Mouse (Mus musculus) G1E (cell line): ENCODE measurements around the gene Krt80. TPM values are rescaled to one million over a fixed set of nuclear protein-coding genes. Genes with fewer than 3 reads are reported as not detected.
"Not testable (repeated sequence)": the region's sequence is repeated elsewhere in the genome, so short reads cannot be mapped to it uniquely, and the experiment has no call there.

Experiments
- ATAC-seq: 2 replicates; pipeline ENCODE4 v1.8.0; 2016; ENCODE audit warnings: mild to moderate bottlenecking; ENCODE audit not compliant: insufficient number of reproducible peaks, poor library complexity, low FRiP score, severe bottlenecking; ENCODE audit errors: extremely low read depth
- DNase-seq: peaks from one replicate; pipeline ENCODE4 v3.0.0; 2012; ENCODE audit warnings: low spot score
- H3K27me3 ChIP-seq: 2 replicates; pipeline ENCODE4 v1.6.1; 2012; ENCODE audit warnings: mild to moderate bottlenecking, low read length, inconsistent platforms; ENCODE audit not compliant: insufficient read depth
- H3K36me3 ChIP-seq: replicated peaks from 2 replicates; pipeline ENCODE3; 2012; ENCODE audit warnings: mild to moderate bottlenecking, inconsistent platforms
- H3K4me1 ChIP-seq: 2 replicates; pipeline ENCODE4 v1.6.1; 2012; ENCODE audit warnings: low read depth, low read length, inconsistent platforms, mixed read lengths; ENCODE audit not compliant: insufficient read depth
- H3K4me3 ChIP-seq: 2 replicates; pipeline ENCODE4 v1.5.1; 2012; ENCODE audit warnings: low read depth, mild to moderate bottlenecking, inconsistent platforms, low read length, moderate library complexity, mixed read lengths
- H3K9me3 ChIP-seq: replicated peaks from 2 replicates; pipeline ENCODE4 v1.6.1; 2012; ENCODE audit warnings: inconsistent platforms
- CTCF ChIP-seq: IDR thresholded peaks from 2 replicates; pipeline ENCODE4 v1.5.1; 2012; ENCODE audit warnings: low read depth, low read length, inconsistent platforms, mixed read lengths
- GATA1 ChIP-seq: IDR thresholded peaks from 2 replicates; pipeline ENCODE4 v1.6.1; 2012; ENCODE audit warnings: borderline replicate concordance, low read length, inconsistent platforms, mixed read lengths
- GATA2 ChIP-seq: IDR thresholded peaks from 2 replicates; pipeline ENCODE4 v1.6.1; 2012; ENCODE audit warnings: low read depth, low read length, inconsistent platforms, borderline replicate concordance
- POLR2AphosphoS5 ChIP-seq: IDR thresholded peaks from 2 replicates; pipeline ENCODE4 v1.6.1; 2012; ENCODE audit warnings: low read depth, low read length, inconsistent platforms; ENCODE audit not compliant: insufficient replicate concordance
- TAL1 ChIP-seq: conservative IDR thresholded peaks from 2 replicates; pipeline ENCODE4 v1.6.1; 2012; ENCODE audit warnings: low read depth, low read length, inconsistent platforms, mixed read lengths
- polyA plus RNA-seq: library from polyadenylated mRNA; stranded (reverse); fragments of >175 nt; gene quantifications from 2 replicates; pipeline ENCODE4 v1.2.3, GENCODE M21; 2012
- total RNA-seq, 2 experiments: library from RNA; stranded (forward) in 1 of 2; stranded (reverse) in 1 of 2; fragments of 200-1000 nt in 1 of 2; fragments of >200 nt in 1 of 2; fragmentation: Nextera tagmentation in 1 of 2; gene quantifications; 2 replicates each; pipeline ENCODE4 v1.2.3; 2014 to 2017

Krt80 gene
- total and polyA plus RNA-seq, 3 experiments: 0.11 TPM; not detected in 2

- DNase-seq: no peak
Observed at GRCm38 (mm10) chr15:101328876-101329563, 40.9 kb downstream of the Krt80 start.

GRCm38 (mm10) chr15:101327282-101327681, 42.7 kb downstream of the Krt80 start:
- peak; percentile 10 for DNase-seq
- Histone ChIP-seq H3K9me3 (peaks cover 66% of the 10 kb centered on the region), H3K4me1 (peaks cover 6% of the 10 kb centered on the region), H3K27me3 (no peaks in the 10 kb centered on the region; the same call in 1 of the 2 replicates), H3K4me3 (no peak overlapping the region), H3K36me3 (no peaks in the 10 kb centered on the region)
- no peak for TF ChIP-seq GATA2
- TF ChIP-seq CTCF: peak; percentile 17; the same call in 1 of the 2 replicates
- no peak for ATAC-seq

More at GRCm38 (mm10) chr15:101328876-101329563, 40.9 kb downstream of the Krt80 start:
- TF ChIP-seq TAL1 (no peak), GATA2 (no peak), CTCF (no peak), GATA1 (no peak)
- no peak for ATAC-seq
- Histone ChIP-seq H3K36me3 (no peaks in the 10 kb centered on the region), H3K27me3 (peaks cover 4% of the 10 kb centered on the region; the same call in 1 of the 2 replicates), H3K4me3 (no peak overlapping the region), H3K9me3 (peaks cover 61% of the 10 kb centered on the region), H3K4me1 (no peaks in the 10 kb centered on the region; the same call in 1 of the 2 replicates)

DNA sequence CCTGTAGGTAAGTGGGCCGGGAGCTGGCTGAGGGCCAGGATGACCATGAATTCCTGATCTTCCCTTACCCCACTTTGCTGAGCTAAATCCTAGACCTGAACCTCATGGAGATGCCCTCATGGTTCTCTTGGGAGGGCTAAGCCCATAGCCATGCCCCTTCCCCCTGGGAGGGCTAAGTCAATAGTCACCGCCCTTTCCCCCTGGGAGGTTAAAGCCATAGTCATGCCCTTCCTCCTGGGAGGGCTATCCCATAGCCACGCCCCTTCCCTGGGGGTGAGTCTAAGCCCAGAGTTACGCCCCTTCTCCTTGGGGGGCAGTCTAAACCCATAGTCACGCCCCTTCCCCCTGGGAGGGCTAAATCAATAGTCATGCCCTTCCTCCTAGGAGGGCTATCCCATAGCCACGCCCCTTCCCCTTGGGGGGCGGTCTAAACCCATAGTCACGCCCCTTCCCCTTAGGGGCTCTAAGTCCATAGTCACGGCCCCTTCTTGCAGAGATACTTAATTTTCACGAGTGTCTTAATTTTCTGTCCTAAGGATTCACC, 43.9 kb downstream of the Krt80 start:
- Histone ChIP-seq H3K4me3 (no peak overlapping the region), H3K36me3 (no peaks in the 10 kb centered on the region), H3K4me1 (peaks cover 16% of the 10 kb centered on the region), H3K9me3 (peaks cover 60% of the 10 kb centered on the region), H3K27me3 (no peaks in the 10 kb centered on the region; the same call in 1 of the 2 replicates)
- no peak for DNase-seq
- ATAC-seq: no peak
- no peak for TF ChIP-seq POLR2AphosphoS5
- TF ChIP-seq TAL1: no peak
- no peak for TF ChIP-seq CTCF
- TF ChIP-seq GATA2: no peak

- H3K4me3 ChIP-seq, DNase-seq, ATAC-seq, H3K36me3 ChIP-seq, H3K27me3 ChIP-seq: not testable (repeated sequence)
- H3K4me1 ChIP-seq: peaks cover 27% of the 10 kb centered on the region
- peaks cover 53% of the 10 kb centered on the region for H3K9me3 ChIP-seq
Observed at GRCm38 (mm10) chr15:101324409-101324808, 45.6 kb downstream of the Krt80 start.

GRCm38 (mm10) chr15:101323511-101323910, 46.5 kb downstream of the Krt80 start:
- no peak for ATAC-seq
- H3K27me3 ChIP-seq: no peaks in the 10 kb centered on the region
- no peak for DNase-seq
- peaks cover 47% of the 10 kb centered on the region for H3K9me3 ChIP-seq
- TF ChIP-seq POLR2AphosphoS5: no peak
- TF ChIP-seq TAL1: no peak
- TF ChIP-seq CTCF: no peak
- no peak for TF ChIP-seq GATA2
- H3K4me3 ChIP-seq: no peak overlapping the region
- H3K36me3 ChIP-seq: no peaks in the 10 kb centered on the region
- H3K4me1 ChIP-seq: peaks cover 34% of the 10 kb centered on the region

DNA sequence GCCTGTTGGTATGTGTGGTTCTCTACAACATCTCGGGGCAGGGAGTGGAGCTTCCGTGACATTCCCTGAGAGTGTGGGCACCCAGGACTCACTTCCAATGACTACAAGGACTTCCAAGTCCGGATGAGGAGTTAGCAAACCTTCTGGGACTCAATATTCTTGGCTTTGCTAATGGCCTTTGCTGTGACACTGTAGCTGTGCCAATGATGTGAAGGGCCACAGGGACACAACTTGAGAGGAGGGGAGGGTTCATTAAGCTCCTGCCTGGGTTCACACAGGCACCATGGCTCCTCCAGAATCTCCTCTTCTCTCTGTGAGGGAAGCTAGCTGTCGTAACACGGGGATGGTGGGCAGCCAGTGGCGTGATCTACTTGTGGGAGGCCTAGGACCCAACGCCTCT, 47.3 kb downstream of the Krt80 start:
- Histone ChIP-seq H3K4me1 (peaks cover 37% of the 10 kb centered on the region), H3K27me3 (no peaks in the 10 kb centered on the region), H3K9me3 (peaks cover 39% of the 10 kb centered on the region), H3K4me3 (no peak overlapping the region), H3K36me3 (no peaks in the 10 kb centered on the region)
- DNase-seq (no peak), ATAC-seq (no peak)
- no peak for TF ChIP-seq GATA2
- no peak for TF ChIP-seq POLR2AphosphoS5
- no peak for TF ChIP-seq TAL1
- no peak for TF ChIP-seq GATA1
- TF ChIP-seq CTCF: no peak
